Mouse (Mus musculus) granulocyte monocyte progenitor cell, adult 5-6 weeks (primary cell): Measurements from ENCODE around the gene Cfap77. TPM values are rescaled to one million over a fixed set of nuclear protein-coding genes. Genes with fewer than 3 reads are reported as not detected.
A peak's percentile ranks its signal among the peaks of the same experiment; 100 is the strongest.
"Not testable (repeated sequence)": the region's sequence is repeated elsewhere in the genome, so short reads cannot be mapped to it uniquely, and the experiment has no call there.

Experiments
- ATAC-seq: replicated peaks from 2 replicates; pipeline ENCODE4 v1.8.0; 2016; ENCODE audit warnings: mild to moderate bottlenecking, moderate TSS enrichment, inconsistent platforms; ENCODE audit not compliant: poor library complexity, severe bottlenecking
- total RNA-seq, 2 experiments: library from RNA; stranded (forward) in 1 of 2; stranded (reverse) in 1 of 2; fragments of 200-712, 200-1000 nt in 1 of 2; fragments of >200 nt in 1 of 2; fragmentation: Nextera tagmentation in 1 of 2; gene quantifications; 2 replicates each; pipeline ENCODE4 v1.2.3; 2014 to 2017

Cfap77 gene
- total RNA-seq (2014; fragmentation: Nextera tagmentation) (3.2 TPM in 1 of 2 replicates, not detected in the other), total RNA-seq (2017) (not detected in 2 replicates)

- ATAC-seq, result peak; percentile 58
These were observed at the start of gene Cfap77 for GRCm38 (mm10) chr2:29054991-29055390. Gene Cfap77, minus strand, starts transcription at chr2:29055066.

GRCm38 (mm10) chr2:29102416-29103377 lies 47.8 kb upstream of the Cfap77 start:
- ATAC-seq, result not testable (repeated sequence)

- ATAC-seq, result peak; percentile 40
These were observed 46.1 kb upstream of the Cfap77 start for GRCm38 (mm10) chr2:29100822-29101534.

- ATAC-seq, result no peak
These were observed 44.8 kb upstream of the Cfap77 start for GRCm38 (mm10) chr2:29099646-29100045.

GRCm38 (mm10) chr2:29098786-29099185 lies 43.9 kb upstream of the Cfap77 start:
- no peak for ATAC-seq

- ATAC-seq, result not testable (repeated sequence)
These were observed 43.1 kb upstream of the Cfap77 start for GRCm38 (mm10) chr2:29097955-29098354.

- ATAC-seq, result no peak
These were observed 42.6 kb upstream of the Cfap77 start for GRCm38 (mm10) chr2:29097465-29097864.

GRCm38 (mm10) chr2:29096751-29097150 lies 41.9 kb upstream of the Cfap77 start:
- ATAC-seq, result no peak

- no peak for ATAC-seq
These were observed 40.8 kb upstream of the Cfap77 start for GRCm38 (mm10) chr2:29095674-29096073.

GRCm38 (mm10) chr2:29089276-29089675 lies 34.4 kb upstream of the Cfap77 start:
- not testable (repeated sequence) for ATAC-seq

- no peak for ATAC-seq
These were observed 31.2 kb upstream of the Cfap77 start for GRCm38 (mm10) chr2:29086026-29086425.

GRCm38 (mm10) chr2:29081965-29082364 lies 27.1 kb upstream of the Cfap77 start:
- ATAC-seq, result no peak

- no peak for ATAC-seq
These were observed 21.4 kb upstream of the Cfap77 start for GRCm38 (mm10) chr2:29076226-29076625.

- ATAC-seq, result no peak
These were observed 20.6 kb upstream of the Cfap77 start for GRCm38 (mm10) chr2:29075331-29076070.

GRCm38 (mm10) chr2:29074676-29075075 lies 19.8 kb upstream of the Cfap77 start:
- ATAC-seq, result no peak

- no peak for ATAC-seq
These were observed 11.5 kb upstream of the Cfap77 start for GRCm38 (mm10) chr2:29066410-29066809.

GRCm38 (mm10) chr2:29065796-29066195 lies 10.9 kb upstream of the Cfap77 start:
- ATAC-seq, result no peak

GRCm38 (mm10) chr2:29060135-29060597 lies 5.3 kb upstream of the Cfap77 start, which contains the start of gene Ttf1:
Gene Ttf1, plus strand, starts transcription at chr2:29060262.
- ATAC-seq, result peak; percentile 94

- ATAC-seq, result no peak
These were observed 326 bp downstream of the Cfap77 start for GRCm38 (mm10) chr2:29054545-29054935.
